Mouse (Mus musculus) stomach, embryonic 14.5 days (tissue): Measurements from ENCODE around the gene Nsun4. TPM values are rescaled to one million over a fixed set of nuclear protein-coding genes. Genes with fewer than 3 reads are reported as not detected.

Experiments used
- ATAC-seq: fragments of 200-750 bp; cut with Nextera tagmentation; 2 replicates; pipeline ENCODE4 v1.8.0; 2017; ENCODE audit warnings: low read depth, moderate TSS enrichment; ENCODE audit not compliant: insufficient number of reproducible peaks, insufficient read depth, low FRiP score
- H3K27ac ChIP-seq: fragments of 300-500 bp; sonication (generic); 2 replicates; pipeline ENCODE4 v1.5.1; 2014; ENCODE audit warnings: mild to moderate bottlenecking, low read length, moderate library complexity, mixed read lengths
- H3K27me3 ChIP-seq: fragments of 300-500 bp; sonication (generic); 2 replicates; pipeline ENCODE4 v1.6.1; 2014; ENCODE audit warnings: low read length, control low read depth, mixed read lengths; ENCODE audit not compliant: control insufficient read depth, insufficient read depth
- H3K36me3 ChIP-seq: fragments of 300-500 bp; sonication (generic); 2 replicates; pipeline ENCODE4 v1.6.1; 2014; ENCODE audit warnings: mild to moderate bottlenecking, control low read depth, low read length, moderate library complexity, mixed read lengths; ENCODE audit not compliant: control insufficient read depth, insufficient read depth
- H3K4me1 ChIP-seq: fragments of 300-500 bp; sonication (generic); 2 replicates; pipeline ENCODE4 v1.6.1; 2014; ENCODE audit warnings: low read length, control low read depth, mixed read lengths; ENCODE audit not compliant: control insufficient read depth, insufficient read depth
- H3K4me2 ChIP-seq: fragments of 300-500 bp; sonication (generic); replicated peaks from 2 replicates; pipeline ENCODE4 v1.6.1; 2014; ENCODE audit warnings: low read depth, low read length, control low read depth
- H3K4me3 ChIP-seq: fragments of 300-500 bp; sonication (generic); 2 replicates; pipeline ENCODE4 v1.5.1; 2014; ENCODE audit warnings: low read depth, low read length, control low read depth
- H3K9ac ChIP-seq: fragments of 300-500 bp; sonication (generic); replicated peaks from 2 replicates; pipeline ENCODE4 v1.6.1; 2014; ENCODE audit warnings: low read depth, mild to moderate bottlenecking, control low read depth, low read length, moderate library complexity, mixed read lengths
- H3K9me3 ChIP-seq: fragments of 300-500 bp; sonication (generic); 2 replicates; pipeline ENCODE4 v1.6.1; 2016; ENCODE audit warnings: low read depth, low read length, control low read depth; ENCODE audit not compliant: control insufficient read depth
- WGBS: fragments of 180-500 bp; shearing (Covaris S2); extraction: QIAGEN DNeasy Blood & Tissue Kit; methylation state at CpG from one replicate; pipeline ENCODE4 v1.1.7; 2014; 5-methylcytosine and 5-hydroxymethylcytosine counted together
- polyA plus RNA-seq: library from polyadenylated mRNA; unstranded; fragments of >200 nt; fragmentation: Nextera tagmentation; extraction: Ambion mirVana; gene quantifications from 2 replicates; pipeline ENCODE4 v1.2.1, GENCODE M21; 2014

The Nsun4 gene
- polyA plus RNA-seq, 1 experiment from 2014 or later = 22.3 TPM

DNA sequence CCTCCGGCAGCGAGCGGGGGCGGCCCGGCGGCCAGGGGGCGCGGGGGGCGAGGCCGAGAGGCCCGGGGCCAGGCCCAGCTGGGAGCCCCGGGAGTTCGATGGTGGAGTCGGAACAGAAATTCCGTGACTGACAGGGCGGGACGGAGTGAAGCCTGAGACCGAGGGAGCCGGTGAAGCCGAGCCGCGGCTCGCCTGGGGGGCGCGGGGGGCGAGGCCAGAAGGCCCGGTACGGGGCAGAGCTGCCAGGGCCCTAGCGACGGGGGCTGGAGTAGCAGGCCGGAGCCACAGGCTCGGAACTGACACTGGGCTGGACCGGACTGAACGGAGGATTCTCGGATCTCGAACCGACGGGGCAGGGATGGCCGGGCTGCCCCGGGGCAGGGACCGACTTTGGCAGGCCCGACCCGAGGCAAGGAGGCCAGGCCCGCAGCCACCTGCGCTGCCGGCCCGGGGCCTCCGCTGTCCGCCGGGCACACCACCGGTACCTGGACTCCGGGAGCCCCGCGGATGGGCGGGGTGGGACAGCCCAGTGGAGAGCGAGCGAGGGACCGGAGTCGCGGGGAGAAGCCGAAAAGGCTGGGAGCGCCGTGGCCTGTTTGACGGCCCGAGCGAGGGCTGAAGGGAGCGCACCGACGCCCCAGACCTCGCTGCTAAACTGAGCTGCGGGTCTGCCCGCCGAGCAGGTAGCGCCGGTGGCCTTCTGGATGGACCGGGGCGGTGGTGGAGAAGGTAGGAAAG lies 22.1 kb upstream of the Nsun4 start:
- H3K9me3 ChIP-seq = no peaks in the 10 kb centered on the region
- no peaks in the 10 kb centered on the region for H3K27me3 ChIP-seq
- H3K9ac ChIP-seq = peak overlapping the region; percentile 97
- WGBS = under 1% methylated on average over 74 of the region's 77 CpGs
- H3K4me1 ChIP-seq = peaks cover 21% of the 10 kb centered on the region
- peak overlapping the region; percentile 98 for H3K27ac ChIP-seq
- peak overlapping the region; percentile 94 for H3K4me2 ChIP-seq
- H3K36me3 ChIP-seq = peaks cover 11% of the 10 kb centered on the region
- H3K4me3 ChIP-seq = peak overlapping the region; percentile 85
- ATAC-seq = peak; percentile 53

DNA sequence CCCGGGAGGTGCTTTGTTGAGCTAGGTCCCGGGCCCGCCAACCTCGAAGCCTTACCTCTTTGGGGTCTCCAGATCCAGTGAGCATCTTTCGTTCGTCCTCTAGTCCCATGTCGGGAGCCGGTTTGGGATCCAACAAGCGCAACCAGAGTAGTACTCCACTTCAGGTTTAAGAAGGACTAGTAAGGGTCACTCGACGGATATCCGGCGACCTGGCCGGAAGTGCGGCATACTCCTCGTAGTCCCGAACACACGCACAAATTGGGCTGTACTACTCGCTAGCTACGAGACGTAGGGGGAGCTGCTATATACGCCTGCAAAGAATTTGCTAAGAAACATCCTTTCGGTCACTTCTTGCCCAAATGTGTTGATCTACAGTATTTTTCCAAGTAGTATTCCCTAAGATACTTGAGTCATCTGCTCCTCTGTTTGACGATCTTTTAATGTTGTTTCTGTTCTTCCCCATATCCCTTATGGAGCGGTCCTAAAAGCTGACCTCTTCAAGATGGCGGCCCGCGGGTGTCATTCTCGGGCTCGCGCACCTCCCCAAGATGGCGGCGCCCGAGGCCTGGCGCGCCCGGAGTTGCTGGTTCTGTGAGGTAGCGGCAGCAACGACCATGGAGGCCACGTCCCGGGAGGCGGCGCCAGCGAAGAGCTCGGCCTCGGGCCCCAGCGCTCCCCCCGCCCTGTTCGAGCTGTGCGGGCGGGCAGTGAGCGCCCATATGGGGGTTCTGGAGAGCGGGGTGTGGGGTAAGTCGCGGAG lies 21.4 kb upstream of the Nsun4 start, which contains the start of the genes Uqcrh and Lrrc41:
Uqcrh (minus strand) TSS at position 211 of the 760 bp plus-strand sequence.
Lrrc41 (plus strand) TSS at position 409 of the 760 bp plus-strand sequence.
- peak; percentile 93 for ATAC-seq
- under 1% methylated on average over 55 of the region's 55 CpGs for WGBS
- Histone ChIP-seq H3K9ac (peak within 1 kb of the TSS; percentile 97), H3K27me3 (no peaks in the 10 kb centered on the region), H3K9me3 (no peaks in the 10 kb centered on the region), H3K4me3 (peak within 1 kb of the TSS; percentile 85), H3K4me2 (peak within 1 kb of the TSS; percentile 94), H3K27ac (peak within 1 kb of the TSS; percentile 98), H3K36me3 (peaks cover 9% of the 10 kb centered on the region), H3K4me1 (peaks cover 21% of the 10 kb centered on the region)

DNA sequence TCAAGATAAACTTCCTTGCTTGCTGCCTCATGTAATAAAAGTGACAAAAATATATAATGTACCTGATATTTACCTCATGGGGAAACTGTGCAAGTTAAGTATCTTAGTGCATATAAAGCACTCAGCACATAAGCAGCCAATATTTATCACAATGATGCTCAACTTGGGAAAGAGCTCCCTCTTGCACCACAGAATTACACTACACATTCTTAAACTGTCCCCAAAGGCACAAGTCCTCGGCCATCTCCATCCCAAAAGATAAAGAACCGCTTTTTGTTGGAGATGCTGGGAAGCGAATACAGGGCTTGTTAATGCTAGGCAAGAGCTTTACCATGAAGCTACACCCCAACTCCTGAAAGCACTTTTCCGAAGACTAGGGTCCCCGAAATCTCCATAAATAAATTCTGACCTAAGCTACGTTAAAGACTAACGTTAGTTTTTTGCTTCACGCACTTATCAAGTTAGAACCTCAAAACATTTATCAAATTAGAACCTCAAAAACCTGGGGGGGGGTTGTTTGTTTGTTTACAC lies 20.5 kb upstream of the Nsun4 start:
- Histone ChIP-seq H3K4me2 (peak overlapping the region; percentile 60), H3K27me3 (no peaks in the 10 kb centered on the region), H3K4me3 (peak overlapping the region; percentile 85), H3K27ac (peak overlapping the region; percentile 98; the same call in 1 of the 2 replicates), H3K4me1 (peaks cover 21% of the 10 kb centered on the region), H3K36me3 (peaks cover 11% of the 10 kb centered on the region), H3K9ac (peak overlapping the region; percentile 97), H3K9me3 (no peaks in the 10 kb centered on the region)
- no peak for ATAC-seq
- WGBS = 1% methylated on average over 8 of the region's 8 CpGs

DNA sequence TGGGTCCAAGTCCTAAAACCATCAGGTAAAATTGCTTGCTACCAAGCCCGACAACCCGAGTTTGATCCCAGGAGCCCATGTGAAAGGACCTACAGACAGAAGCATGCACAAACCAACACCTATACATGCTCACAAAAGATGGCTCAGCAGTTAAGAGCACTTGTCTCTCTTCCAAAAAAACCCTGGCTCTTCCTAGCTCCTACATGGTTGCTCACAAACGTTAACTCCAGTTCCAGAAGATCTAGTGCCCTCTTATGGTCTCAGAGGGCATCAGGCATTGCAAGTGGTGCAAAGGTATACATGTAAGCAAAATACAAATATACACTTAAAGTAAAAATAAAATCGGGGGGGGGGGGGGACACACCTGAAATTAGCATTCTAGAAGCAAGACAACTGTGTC lies 19.5 kb upstream of the Nsun4 start:
- peaks cover 18% of the 10 kb centered on the region for H3K36me3 ChIP-seq
- H3K4me3 ChIP-seq = no peak overlapping the region

DNA sequence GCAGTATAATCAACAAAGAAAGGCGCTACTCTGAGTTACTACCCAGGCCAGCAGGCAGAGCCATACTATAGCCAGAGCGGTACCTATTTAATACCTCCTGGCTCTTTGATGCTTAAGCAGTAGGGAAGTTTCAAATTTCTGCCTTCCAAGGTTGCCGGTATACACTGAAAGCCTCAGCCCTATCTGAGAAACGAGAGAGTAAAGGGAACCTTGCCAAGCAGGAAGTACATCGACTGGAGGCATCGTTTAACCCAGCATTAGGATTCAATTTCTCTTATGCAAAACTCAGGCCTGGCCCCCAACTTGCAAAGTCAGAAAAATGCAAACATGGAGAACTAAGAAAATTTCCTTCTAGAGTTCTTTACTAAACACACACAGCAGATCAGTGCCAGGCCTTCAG lies 16.4 kb upstream of the Nsun4 start:
- Histone ChIP-seq H3K4me3 (no peak overlapping the region), H3K27ac (no peak overlapping the region), H3K9me3 (no peaks in the 10 kb centered on the region), H3K27me3 (no peaks in the 10 kb centered on the region), H3K9ac (no peak overlapping the region), H3K4me2 (no peak overlapping the region), H3K36me3 (peaks cover 28% of the 10 kb centered on the region), H3K4me1 (peaks cover 10% of the 10 kb centered on the region; the same call in 1 of the 2 replicates)
- 75% methylated on average over 6 of the region's 6 CpGs for WGBS
- ATAC-seq = no peak

More for the DNA sequence above, 19.5 kb upstream of the Nsun4 start:
- Histone ChIP-seq H3K27ac (no peak overlapping the region), H3K9ac (no peak overlapping the region), H3K4me1 (peaks cover 21% of the 10 kb centered on the region), H3K9me3 (no peaks in the 10 kb centered on the region), H3K27me3 (no peaks in the 10 kb centered on the region), H3K4me2 (0 out of 2 replicates have a peak overlapping the region, but pooled peaks have one; percentile 16)
- no peak for ATAC-seq
- WGBS = 55% methylated on average over 4 of the region's 4 CpGs

DNA sequence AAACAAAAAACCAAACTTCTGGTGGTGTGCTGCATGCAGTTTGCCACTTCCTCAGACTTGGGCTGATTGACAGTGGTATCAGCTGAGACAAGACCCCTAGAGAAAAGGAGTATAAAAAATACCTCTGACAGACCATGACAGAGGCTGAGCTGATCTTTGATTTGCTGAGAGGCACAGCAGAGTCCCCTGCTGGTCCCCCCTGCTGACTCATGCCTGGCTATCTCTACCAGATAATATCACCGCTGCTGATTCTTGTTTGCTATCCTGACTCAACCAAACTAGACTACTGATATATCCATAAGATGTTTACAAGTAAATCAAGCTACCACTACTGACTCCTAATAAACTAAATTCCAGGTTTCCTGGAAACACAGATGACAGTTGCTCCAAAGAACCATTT lies 10.2 kb upstream of the Nsun4 start:
- Histone ChIP-seq H3K4me1 (no peaks in the 10 kb centered on the region), H3K9me3 (no peaks in the 10 kb centered on the region), H3K27me3 (no peaks in the 10 kb centered on the region), H3K27ac (no peak overlapping the region), H3K36me3 (peaks cover 14% of the 10 kb centered on the region), H3K4me2 (no peak overlapping the region), H3K4me3 (no peak overlapping the region), H3K9ac (no peak overlapping the region)
- 37% methylated on average over 1 of the region's 1 CpGs for WGBS
- ATAC-seq = no peak

DNA sequence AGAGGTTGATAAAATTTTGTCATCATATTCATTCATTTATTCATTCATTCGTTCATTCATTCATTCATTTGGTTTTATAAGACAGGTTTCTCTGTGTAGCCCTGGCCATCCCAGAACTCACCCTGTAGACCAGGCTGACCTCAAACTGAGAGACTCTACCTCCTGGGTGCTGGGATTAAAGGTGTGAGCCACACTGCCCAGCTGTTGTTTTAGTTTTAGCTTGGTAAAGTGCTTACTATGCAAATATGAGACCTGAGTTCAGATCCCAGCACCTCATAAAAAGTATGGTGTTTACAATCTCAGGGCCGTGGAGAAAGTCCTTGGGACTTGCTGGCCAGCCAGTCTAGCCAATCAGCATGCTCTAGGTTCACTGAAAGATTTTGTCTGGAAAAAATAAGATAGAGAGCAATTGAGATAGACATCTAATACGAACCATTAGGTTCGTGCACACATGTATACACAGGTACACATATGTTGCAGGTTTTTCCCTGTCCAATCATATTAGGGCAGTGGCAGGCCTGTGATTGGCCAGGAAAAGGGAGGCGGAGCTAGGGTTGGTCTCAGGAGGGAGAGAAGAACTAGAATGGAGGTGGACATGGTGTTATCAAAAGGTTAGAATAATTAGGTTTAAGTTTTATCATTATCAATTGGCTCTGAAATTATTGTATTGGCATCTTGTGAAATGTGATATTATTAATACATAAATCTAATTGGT lies 5.5 kb upstream of the Nsun4 start:
- no peaks in the 10 kb centered on the region for H3K4me1 ChIP-seq
- peak; percentile 58; the same call in 1 of the 2 replicates for ATAC-seq
- H3K4me2 ChIP-seq = no peak overlapping the region
- H3K36me3 ChIP-seq = no peaks in the 10 kb centered on the region
- no peak overlapping the region for H3K9ac ChIP-seq
- no peaks in the 10 kb centered on the region for H3K27me3 ChIP-seq
- H3K27ac ChIP-seq = no peak overlapping the region
- no peak overlapping the region for H3K4me3 ChIP-seq
- no peaks in the 10 kb centered on the region for H3K9me3 ChIP-seq
- 80% methylated on average over 5 of the region's 5 CpGs for WGBS

DNA sequence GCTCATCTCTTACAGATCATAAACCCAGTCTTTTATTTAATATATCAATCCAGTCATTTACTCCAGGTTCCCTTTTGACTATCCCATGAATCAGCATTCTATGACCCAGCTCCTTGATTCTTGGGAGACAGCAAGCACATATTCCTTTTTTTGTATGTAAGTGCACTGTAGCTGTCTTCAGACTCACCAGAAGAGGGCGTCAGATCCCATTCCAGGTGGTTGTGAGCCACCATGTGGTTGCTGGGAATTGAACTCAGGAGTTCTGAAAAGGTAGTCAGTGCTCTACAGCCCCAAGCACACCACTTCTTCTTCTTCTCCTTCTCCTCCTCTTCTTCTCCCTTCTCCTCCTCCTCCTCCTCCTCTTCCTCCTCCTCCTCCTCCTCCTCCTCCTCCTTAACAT lies 3.9 kb upstream of the Nsun4 start:
- ATAC-seq = no peak
- Histone ChIP-seq H3K36me3 (no peaks in the 10 kb centered on the region), H3K9me3 (no peaks in the 10 kb centered on the region), H3K4me3 (no peak overlapping the region), H3K27ac (no peak overlapping the region), H3K4me1 (0 out of 2 replicates have a peak, but pooled peaks cover 2% of the 10 kb centered on the region), H3K4me2 (no peak overlapping the region), H3K9ac (no peak overlapping the region), H3K27me3 (no peaks in the 10 kb centered on the region)
- 0% methylated on average over 1 of the region's 1 CpGs for WGBS
